Mouse (Mus musculus) cortical plate, adult 2 months (tissue): ENCODE results near the gene Sec61a1.

Experiments
- CTCF ChIP-seq: fragments of 200-500 bp; IDR thresholded peaks from 2 replicates; pipeline ENCODE4 v1.5.1; 2011; ENCODE audit warnings: mild to moderate bottlenecking, control low read depth, low read length; ENCODE audit not compliant: insufficient read depth; ENCODE audit errors: extremely low read depth
- POLR2A ChIP-seq: fragments of 200-500 bp; IDR thresholded peaks from 2 replicates; pipeline ENCODE4 v1.6.1; 2011; ENCODE audit warnings: mild to moderate bottlenecking, low read length, control low read depth; ENCODE audit not compliant: insufficient read depth; ENCODE audit errors: extremely low read depth

GRCm38 (mm10) chr6:88503044-88503443 is 15.7 kb downstream of the Sec61a1 start:
- no peak for TF ChIP-seq POLR2A
- TF ChIP-seq CTCF, result no peak
